Mouse (Mus musculus) heart, postnatal 10 days (tissue): ENCODE results near the gene Rasa3. TPM values are rescaled to one million over a fixed set of nuclear protein-coding genes. Genes with fewer than 3 reads are reported as not detected.
A peak's percentile ranks its signal among the peaks of the same experiment; 100 is the strongest.

ENCODE experiments used
- DNase-seq, 2 experiments: peaks; one replicate each; pipeline ENCODE4 v3.0.0; 2021
- intact Hi-C: fragments of 180-260 bp; cut with DNase I; formaldehyde crosslinking; loops from one replicate; pipeline ENCODE4 v1.15.1; 2025
- total RNA-seq, 2 experiments: library from RNA; stranded (reverse); gene quantifications; 2 replicates each; pipeline ENCODE4 v1.2.3; 2021

The Rasa3 gene
- total RNA-seq, 2 experiments from 2014 or later = 22.3 to 25.1 TPM

GRCm38 (mm10) chr8:13623911-13624421 lies 53.4 kb downstream of the Rasa3 start:
- peak; percentile 78 to 79 for DNase-seq
- intact Hi-C loops = no loop called here

- DNase-seq = no peak
- intact Hi-C loops = no loop called here
Measured at GRCm38 (mm10) chr8:13623038-13623750, 54.2 kb downstream of the Rasa3 start.

- intact Hi-C loops = no loop called here
- no peak for DNase-seq
Measured at GRCm38 (mm10) chr8:13620226-13620920, 57.0 kb downstream of the Rasa3 start.

- intact Hi-C loops = no loop called here
- DNase-seq = no peak
Measured at GRCm38 (mm10) chr8:13616831-13617505, 60.4 kb downstream of the Rasa3 start.

- peak; percentile 64 to 71 for DNase-seq
- intact Hi-C loops = loop anchor here (2.0 kb wide), 1 partner anchor 62 kb away; the partner anchor contains the start of gene Rasa3
Measured at GRCm38 (mm10) chr8:13614924-13615391, 62.4 kb downstream of the Rasa3 start.

- intact Hi-C loops = loop anchor here (2.0 kb wide), 1 partner anchor 63 kb away; the partner anchor contains the start of gene Rasa3
- DNase-seq = no peak
Measured at GRCm38 (mm10) chr8:13614136-13614535, 63.3 kb downstream of the Rasa3 start.

- no peak for DNase-seq
- intact Hi-C loops = no loop called here
Measured at GRCm38 (mm10) chr8:13611702-13612101, 65.7 kb downstream of the Rasa3 start.

GRCm38 (mm10) chr8:13609971-13610370 lies 67.4 kb downstream of the Rasa3 start:
- intact Hi-C loops = no loop called here

GRCm38 (mm10) chr8:13608946-13609345 lies 68.5 kb downstream of the Rasa3 start:
- intact Hi-C loops = no loop called here
- no peak for DNase-seq

More at GRCm38 (mm10) chr8:13609971-13610370, 67.4 kb downstream of the Rasa3 start:
- no peak for DNase-seq

GRCm38 (mm10) chr8:13605920-13606480 lies 71.4 kb downstream of the Rasa3 start:
- intact Hi-C loops = no loop called here
- DNase-seq = no peak

- DNase-seq = peak; percentile 40 to 63
- intact Hi-C loops = loop anchor here (5.0 kb wide), 1 partner anchor 125 kb away; no protein-coding TSS in a partner anchor
Measured at GRCm38 (mm10) chr8:13602621-13603020, 74.8 kb downstream of the Rasa3 start.

GRCm38 (mm10) chr8:13601166-13601565 lies 76.2 kb downstream of the Rasa3 start:
- DNase-seq = peak in 1 of 2 experiments; percentile 27

GRCm38 (mm10) chr8:13600716-13601115 lies 76.7 kb downstream of the Rasa3 start:
- intact Hi-C loops = loop anchor here (5.0 kb wide), 1 partner anchor 127 kb away; no protein-coding TSS in a partner anchor
- no peak for DNase-seq

More at GRCm38 (mm10) chr8:13601166-13601565, 76.2 kb downstream of the Rasa3 start:
- intact Hi-C loops = loop anchor here (5.0 kb wide), 1 partner anchor 126 kb away; no protein-coding TSS in a partner anchor

GRCm38 (mm10) chr8:13600204-13600603 lies 77.2 kb downstream of the Rasa3 start:
- intact Hi-C loops = loop anchor here (5.0 kb wide), 1 partner anchor 127 kb away; no protein-coding TSS in a partner anchor

GRCm38 (mm10) chr8:13597777-13598176 lies 79.6 kb downstream of the Rasa3 start:
- intact Hi-C loops = loop anchor here (5.0 kb wide), 1 partner anchor 40 kb away; no protein-coding TSS in a partner anchor
- no peak for DNase-seq

More at GRCm38 (mm10) chr8:13600204-13600603, 77.2 kb downstream of the Rasa3 start:
- DNase-seq = peak; percentile 34 to 39

GRCm38 (mm10) chr8:13595861-13596260 lies 81.5 kb downstream of the Rasa3 start:
- no peak for DNase-seq
- intact Hi-C loops = loop anchor here (5.0 kb wide), 1 partner anchor 39 kb away; no protein-coding TSS in a partner anchor

GRCm38 (mm10) chr8:13594884-13595323 lies 82.5 kb downstream of the Rasa3 start:
- peak; percentile 41 to 42 for DNase-seq
- intact Hi-C loops = loop anchor here (5.0 kb wide), 1 partner anchor 38 kb away; no protein-coding TSS in a partner anchor

GRCm38 (mm10) chr8:13593340-13593739 lies 84.1 kb downstream of the Rasa3 start:
- intact Hi-C loops = no loop called here
- DNase-seq = no peak

GRCm38 (mm10) chr8:13591246-13591645 lies 86.2 kb downstream of the Rasa3 start:
- intact Hi-C loops = no loop called here
- DNase-seq = no peak

- no peak for DNase-seq
- intact Hi-C loops = no loop called here
Measured at GRCm38 (mm10) chr8:13589071-13589470, 88.3 kb downstream of the Rasa3 start.
